Mouse (Mus musculus) ovary, adult 2 months (tissue): ENCODE data around the gene Pknox1. TPM values are rescaled to one million over a fixed set of nuclear protein-coding genes. Genes with fewer than 3 reads are reported as not detected.

Experiments used
- polyA plus RNA-seq: library from polyadenylated mRNA; depleted of rRNA; stranded (reverse); fragments of >200 nt; gene quantifications from 2 replicates; pipeline ENCODE4 v1.2.3, GENCODE M21; 2012; rRNA removed

The Pknox1 gene
- 43.8 and 47.2 TPM in 2 replicates for polyA plus RNA-seq

DNA sequence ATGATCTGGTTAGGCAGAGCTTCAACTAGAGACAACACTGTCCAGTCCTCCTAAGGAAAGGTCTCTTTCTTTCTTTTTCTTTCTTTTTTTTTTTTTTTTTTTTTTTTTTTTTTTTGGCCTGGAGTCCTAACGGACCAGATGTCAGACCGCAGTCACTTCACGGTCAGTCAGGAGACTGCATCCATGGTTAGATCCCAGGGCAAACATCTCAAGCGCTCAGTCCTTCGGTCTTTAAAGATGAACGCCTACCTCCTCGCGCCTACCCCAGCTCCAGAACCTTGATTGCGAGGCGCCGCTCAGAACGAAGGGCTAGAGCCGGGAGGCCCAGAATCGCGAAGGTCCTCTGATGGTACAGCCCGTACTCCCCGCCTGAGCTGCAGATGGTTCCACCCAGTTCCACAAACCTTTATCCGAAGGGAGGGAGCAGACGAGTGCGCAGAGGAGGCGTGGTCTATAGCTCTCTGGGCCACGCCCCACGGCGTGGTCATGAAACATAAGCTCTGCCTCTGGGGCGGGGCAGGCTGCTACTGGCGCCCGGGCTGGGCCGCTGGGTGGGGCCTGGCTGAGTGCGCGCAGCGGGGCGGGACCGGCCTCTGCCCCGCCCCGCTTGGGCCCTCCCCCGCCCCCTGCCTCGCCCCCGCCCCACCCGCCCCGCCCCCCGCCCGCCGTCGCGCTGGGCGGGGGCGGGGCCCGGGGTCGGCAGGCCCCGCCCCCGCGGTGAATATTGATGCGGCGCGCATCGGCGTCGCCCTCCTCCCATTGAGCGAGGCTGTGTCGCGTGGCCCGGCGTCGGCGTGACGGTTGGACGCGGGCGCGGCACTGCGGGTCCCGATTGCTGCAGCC is at the start of gene Pknox1:
Gene Pknox1, plus strand, starts transcription at position 720 of the 843 bp plus-strand sequence.

DNA sequence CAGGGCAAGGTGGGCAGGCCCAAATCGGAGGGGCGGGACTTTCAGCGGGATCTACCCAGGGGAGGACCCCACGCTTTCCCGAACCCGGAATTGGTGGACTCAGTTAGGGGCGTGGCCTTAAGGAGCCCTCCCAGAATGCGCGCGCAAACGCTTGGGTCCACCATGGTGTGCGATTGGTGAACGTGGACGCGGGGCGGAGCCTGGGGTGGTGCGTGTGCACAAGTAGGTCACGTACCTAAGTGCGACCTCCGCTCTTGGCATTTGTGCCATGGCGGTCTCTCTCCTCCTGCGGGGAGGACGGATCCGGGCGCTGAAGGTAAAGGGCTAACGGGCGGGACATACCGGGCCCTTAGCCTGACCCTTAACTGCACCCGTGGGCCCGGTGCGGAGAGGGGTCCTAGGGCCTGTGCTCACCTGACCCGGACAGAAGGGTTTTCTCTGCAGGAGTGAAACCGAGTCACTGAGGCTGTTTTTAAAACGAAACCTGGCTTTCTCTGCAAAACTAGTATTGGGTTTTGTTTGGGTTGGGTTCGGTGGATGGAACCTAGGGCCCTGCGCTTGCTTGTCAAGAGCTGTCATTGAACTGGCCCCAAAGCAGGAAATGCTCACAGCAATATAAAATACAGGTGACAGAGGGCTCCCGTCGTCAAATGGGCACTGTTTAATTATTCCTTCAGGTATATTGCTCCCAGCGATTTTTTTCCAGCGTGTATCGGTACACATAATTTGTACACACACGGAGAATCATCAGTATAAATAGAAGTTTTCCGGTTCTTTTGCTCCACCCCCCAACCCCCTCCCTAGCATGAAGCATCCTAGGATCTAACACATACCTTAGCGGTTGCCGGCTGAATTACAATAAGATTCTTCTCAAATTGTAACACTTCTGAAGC is 44.3 kb upstream of the Pknox1 start, which contains the start of the genes Wdr4 and Ndufv3:
Gene Wdr4, minus strand, starts transcription at position 35 of the 893 bp plus-strand sequence.
Gene Ndufv3, plus strand, starts transcription at position 170 of the 893 bp plus-strand sequence.

DNA sequence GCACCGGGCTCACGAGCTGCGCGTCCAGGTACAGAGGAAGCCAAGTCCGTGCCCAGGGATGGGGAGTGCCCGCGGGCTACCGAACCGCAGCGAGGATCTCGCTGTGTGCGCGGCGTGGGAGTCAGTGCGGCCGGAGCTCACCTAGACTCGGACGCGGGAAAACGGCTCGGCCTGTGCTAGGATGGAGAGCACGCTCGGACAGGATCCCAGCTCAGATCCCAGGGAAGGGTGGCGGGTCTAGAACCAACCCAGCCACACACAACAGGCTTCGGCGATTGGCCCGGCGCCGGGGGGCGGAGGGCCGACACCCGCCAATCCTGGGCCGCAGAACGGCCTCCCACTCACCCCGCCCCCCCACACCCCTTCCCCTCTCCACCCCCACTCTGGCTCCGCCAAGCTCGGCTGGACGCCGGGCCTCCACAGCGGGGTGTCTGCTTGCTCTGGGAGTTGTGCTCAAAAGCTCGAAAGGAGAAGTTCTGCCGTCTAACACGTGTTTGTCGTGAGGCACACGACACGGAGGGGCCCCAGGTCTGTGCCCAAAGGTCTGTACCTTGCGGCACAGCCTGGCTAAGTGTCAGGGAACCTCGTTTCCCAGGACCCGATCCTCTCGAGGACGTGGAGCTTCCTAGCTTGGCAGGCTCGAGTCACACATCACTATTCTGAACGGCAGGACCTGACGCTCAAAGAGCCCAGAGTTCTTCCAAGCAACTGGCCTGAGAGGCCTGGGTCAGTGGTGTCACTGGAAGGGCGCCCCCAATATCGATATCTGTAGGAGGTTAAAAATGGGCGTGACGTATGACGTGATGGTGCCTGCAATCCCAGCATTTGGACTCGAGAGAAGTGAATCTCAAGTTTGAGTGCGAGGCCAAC is 72.6 kb downstream of the Pknox1 start, which contains the start of gene Cbs:
Gene Cbs, minus strand, starts transcription at position 297 of the 870 bp plus-strand sequence.

Other genes with a start within 250 kb of the Pknox1 start
- gene Pde9a, start 178.5 kb upstream of the Pknox1 start, polyA plus RNA-seq = 19.7 and 31.7 TPM in 2 replicates
- gene Wdr4, start 44.8 kb upstream of the Pknox1 start, polyA plus RNA-seq = 64.5 and 67.7 TPM in 2 replicates
- 84.0 and 145 TPM in 2 replicates for gene Ndufv3, start 44.6 kb upstream of the Pknox1 start, polyA plus RNA-seq
- gene Cbs, start 72.5 kb downstream of the Pknox1 start, polyA plus RNA-seq = 192 and 211 TPM in 2 replicates
- gene U2af1, start 94.2 kb downstream of the Pknox1 start, polyA plus RNA-seq = 43.1 and 52.3 TPM in 2 replicates
- gene Cryaa, start 113.1 kb downstream of the Pknox1 start, polyA plus RNA-seq = 0.16 and 0.29 TPM in 2 replicates